Mouse (Mus musculus): ENCODE results near the gene Gars. TPM values are rescaled to one million over a fixed set of nuclear protein-coding genes. Genes with fewer than 3 reads are reported as not detected.

Gene Gars
- polyA plus RNA-seq (2016; fragmentation: Nextera tagmentation; extraction: Ambion mirVana): 203 and 207 TPM in 2 replicates

DNA sequence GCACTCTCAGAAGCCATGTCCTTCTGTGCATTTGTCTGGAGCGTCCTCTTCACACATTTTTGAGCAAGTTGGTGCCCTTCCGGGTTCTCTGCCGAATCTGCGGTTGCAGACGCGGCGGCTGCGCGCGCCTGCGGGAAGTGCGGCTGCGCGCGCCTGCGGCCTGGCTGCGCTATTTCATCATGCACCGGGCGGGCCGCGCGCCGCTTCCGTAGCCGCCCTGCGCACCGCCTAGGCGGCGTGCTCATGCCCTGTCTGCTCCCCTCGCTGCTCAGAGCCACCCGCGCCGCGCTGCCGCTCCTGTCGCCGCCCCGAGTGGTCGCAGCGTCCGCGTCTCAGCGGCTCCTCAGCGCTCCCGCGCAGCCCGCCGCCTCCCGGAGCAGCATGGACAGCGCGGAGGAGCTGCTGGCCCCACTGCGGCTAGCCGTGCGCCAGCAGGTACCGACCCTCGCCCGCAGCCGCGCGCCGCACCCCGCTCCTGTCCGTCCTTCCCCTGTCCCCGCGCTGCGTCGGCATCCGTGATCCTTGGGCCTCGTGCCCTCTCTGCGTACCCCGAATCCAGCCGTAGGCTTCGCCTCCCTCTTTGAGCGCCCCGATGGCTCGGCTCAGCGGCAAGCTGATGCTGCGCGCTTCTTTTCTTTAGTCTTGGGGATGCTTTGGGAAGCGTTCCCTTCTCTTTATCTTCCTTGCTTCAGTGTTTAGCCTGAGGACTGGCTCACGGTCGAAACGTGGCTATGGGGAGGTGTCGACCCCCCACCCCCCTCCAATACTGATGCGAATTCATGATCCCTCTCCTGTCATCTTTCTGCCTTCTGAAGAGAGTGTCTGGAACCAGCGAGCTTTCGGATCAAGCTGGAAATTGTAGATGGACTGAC lies at the start of gene Gars:
Gars (plus strand) TSS at position 209 of the 872 bp plus-strand sequence.
- peaks cover 22% of the 10 kb centered on the region for H3K4me1 ChIP-seq
- H3K4me3 ChIP-seq (replicated peaks): peak within 1 kb of the TSS; percentile 93
- H3K27ac ChIP-seq: peak within 1 kb of the TSS; percentile 95
- no peaks in the 10 kb centered on the region for H3K9me3 ChIP-seq
- H3K9ac ChIP-seq: peak within 1 kb of the TSS; percentile 88
- no peaks in the 10 kb centered on the region for H3K27me3 ChIP-seq
- no peaks in the 10 kb centered on the region for H3K36me3 ChIP-seq (replicated peaks)
- ATAC-seq (ENCODE audit: low FRiP score): peak; percentile 95
- H3K4me2 ChIP-seq: peak within 1 kb of the TSS; percentile 68
- WGBS: under 1% methylated on average over 87 of the region's 87 CpGs

DNA sequence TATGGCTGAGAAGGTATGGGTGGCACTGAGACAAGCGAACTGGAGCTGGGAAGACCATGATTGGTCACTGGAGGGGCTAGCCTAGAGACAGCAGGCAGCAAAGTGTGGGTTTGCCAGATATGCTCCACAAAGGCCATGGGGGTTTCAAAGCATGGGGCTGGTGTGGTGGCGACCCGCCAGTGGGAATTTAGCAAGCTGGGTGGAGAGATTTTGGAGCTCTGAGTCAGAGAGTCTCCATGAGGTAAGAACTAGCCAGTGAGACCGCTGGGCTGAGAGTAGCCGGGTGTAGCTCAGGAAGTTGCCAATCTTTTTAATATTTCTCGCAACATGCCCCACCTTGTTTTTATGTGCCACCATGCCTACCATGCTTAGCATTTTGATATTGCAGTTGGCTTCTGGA lies 49.7 kb upstream of the Gars start:
- Histone ChIP-seq H3K9me3 (no peaks in the 10 kb centered on the region), H3K27ac (no peak overlapping the region), H3K4me3 (replicated peaks) (no peak overlapping the region), H3K9ac (no peak overlapping the region), H3K36me3 (replicated peaks) (no peaks in the 10 kb centered on the region), H3K4me2 (no peak overlapping the region), H3K4me1 (peaks cover 6% of the 10 kb centered on the region; the same call in 1 of the 2 replicates), H3K27me3 (peaks cover 15% of the 10 kb centered on the region; the same call in 1 of the 2 replicates)
- no peak for ATAC-seq (ENCODE audit: low FRiP score)
- WGBS: 88% methylated on average over 6 of the region's 6 CpGs

DNA sequence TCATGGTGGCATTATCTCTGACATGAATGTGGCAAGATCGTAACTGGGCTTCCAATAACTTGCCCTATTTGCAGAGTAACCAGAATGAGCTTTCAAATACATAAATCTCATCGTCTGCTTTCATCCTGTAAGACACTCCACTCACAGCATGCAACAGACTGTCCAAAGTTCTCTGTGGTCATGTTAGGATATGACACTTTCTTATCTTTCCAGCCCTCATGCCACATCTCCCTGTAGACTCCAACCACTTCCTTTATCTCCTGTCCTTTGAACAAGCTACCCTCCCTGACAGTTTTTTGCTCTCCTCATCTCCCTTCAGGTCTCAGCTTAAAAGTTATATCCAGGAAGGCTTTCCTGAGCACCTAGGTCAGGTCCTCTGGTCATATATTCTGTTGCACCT lies 46.6 kb upstream of the Gars start:
- Histone ChIP-seq H3K4me1 (peaks cover 9% of the 10 kb centered on the region; the same call in 1 of the 2 replicates), H3K36me3 (replicated peaks) (no peaks in the 10 kb centered on the region), H3K27me3 (peaks cover 15% of the 10 kb centered on the region; the same call in 1 of the 2 replicates), H3K4me3 (replicated peaks) (no peak overlapping the region), H3K4me2 (no peak overlapping the region), H3K9ac (no peak overlapping the region), H3K9me3 (no peaks in the 10 kb centered on the region), H3K27ac (no peak overlapping the region)
- ATAC-seq (ENCODE audit: low FRiP score): no peak
- 89% methylated on average over 2 of the region's 2 CpGs for WGBS

DNA sequence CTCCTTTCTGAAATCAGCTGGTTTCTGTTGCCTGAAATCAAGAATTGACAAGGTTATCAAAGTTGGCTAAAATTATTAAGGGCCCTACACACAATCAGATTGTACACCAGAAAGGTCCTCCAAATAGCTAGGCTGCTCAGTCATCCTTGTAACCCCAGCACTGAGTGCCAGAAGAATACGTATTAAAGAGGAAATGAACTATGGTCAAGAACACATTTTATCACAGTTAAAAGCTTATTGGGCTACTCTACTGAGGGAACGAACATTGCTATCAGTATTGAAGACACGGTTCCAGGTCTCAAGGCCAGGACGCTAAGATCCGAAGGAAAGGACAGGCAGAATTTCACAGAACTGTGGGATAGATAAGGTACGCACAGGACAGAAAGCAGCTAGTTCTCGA lies 45.7 kb upstream of the Gars start:
- Histone ChIP-seq H3K9ac (peak overlapping the region; percentile 65), H3K27me3 (peaks cover 15% of the 10 kb centered on the region; the same call in 1 of the 2 replicates), H3K4me3 (replicated peaks) (peak overlapping the region; percentile 55), H3K4me1 (peaks cover 9% of the 10 kb centered on the region; the same call in 1 of the 2 replicates), H3K9me3 (no peaks in the 10 kb centered on the region), H3K4me2 (peak overlapping the region; percentile 88), H3K36me3 (replicated peaks) (no peaks in the 10 kb centered on the region), H3K27ac (no peak overlapping the region)
- ATAC-seq (ENCODE audit: low FRiP score): no peak
- WGBS: 7% methylated on average over 7 of the region's 7 CpGs

DNA sequence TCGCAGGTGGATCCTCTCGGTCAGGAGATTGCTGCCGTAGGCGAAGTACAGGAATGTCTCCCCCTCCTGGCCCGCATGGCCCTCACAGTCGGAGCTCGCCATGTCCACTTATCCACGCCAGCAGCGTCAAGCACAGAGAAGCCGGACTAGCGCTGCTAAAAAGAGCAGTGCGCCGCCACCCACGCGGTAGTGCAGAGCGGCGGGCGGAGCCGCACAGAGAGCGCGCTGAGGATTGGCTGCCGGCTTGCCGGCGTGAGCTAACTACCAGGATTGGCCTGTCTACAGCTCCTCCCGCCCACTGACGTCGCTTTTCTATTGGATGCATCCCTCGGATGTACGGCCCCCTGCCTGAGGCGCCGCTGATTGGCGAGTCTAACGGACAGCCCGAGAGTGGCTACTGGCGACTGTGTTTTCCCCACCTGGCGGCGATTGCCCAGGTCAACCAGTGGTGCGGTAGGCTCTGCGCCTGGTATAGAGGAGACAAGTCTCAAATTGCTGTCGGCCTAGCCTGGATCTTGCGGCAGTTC lies 45.0 kb upstream of the Gars start, which contains the start of gene Ggct:
Ggct (minus strand) TSS at position 217 of the 527 bp plus-strand sequence.
- under 1% methylated on average over 41 of the region's 41 CpGs for WGBS
- Histone ChIP-seq H3K9me3 (no peaks in the 10 kb centered on the region), H3K4me3 (replicated peaks) (peak within 1 kb of the TSS; percentile 55), H3K36me3 (replicated peaks) (no peaks in the 10 kb centered on the region), H3K9ac (peak within 1 kb of the TSS; percentile 65), H3K4me1 (peaks cover 9% of the 10 kb centered on the region; the same call in 1 of the 2 replicates), H3K27ac (0 out of 2 replicates have a peak within 1 kb of the TSS, but pooled peaks have one; percentile 5), H3K27me3 (peaks cover 15% of the 10 kb centered on the region; the same call in 1 of the 2 replicates), H3K4me2 (peak within 1 kb of the TSS; percentile 88)
- ATAC-seq (ENCODE audit: low FRiP score): peak; percentile 100

DNA sequence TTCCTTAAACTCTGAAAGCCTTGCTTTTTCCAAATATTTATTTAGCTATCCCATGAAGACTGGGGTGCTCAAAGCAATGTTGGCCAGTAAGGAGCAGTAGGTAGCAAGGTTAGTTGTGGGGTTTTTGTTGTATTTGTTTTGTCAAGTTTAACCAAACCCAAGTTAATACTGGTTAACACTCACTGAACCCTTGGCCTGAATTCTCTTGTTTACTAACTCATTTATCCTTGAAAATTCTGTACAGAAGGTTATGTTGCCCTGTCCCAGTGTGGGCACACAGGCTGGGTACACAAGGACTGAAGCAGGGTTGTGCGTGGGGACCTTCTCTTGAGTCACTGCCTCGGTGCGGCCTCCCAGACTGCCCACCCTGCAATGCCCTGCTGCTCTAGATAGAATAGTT lies 41.4 kb upstream of the Gars start:
- Histone ChIP-seq H3K36me3 (replicated peaks) (no peaks in the 10 kb centered on the region), H3K27ac (no peak overlapping the region), H3K9me3 (no peaks in the 10 kb centered on the region), H3K4me2 (no peak overlapping the region), H3K4me3 (replicated peaks) (no peak overlapping the region), H3K27me3 (peaks cover 30% of the 10 kb centered on the region), H3K4me1 (peaks cover 9% of the 10 kb centered on the region; the same call in 1 of the 2 replicates), H3K9ac (no peak overlapping the region)
- 96% methylated on average over 3 of the region's 3 CpGs for WGBS
- ATAC-seq (ENCODE audit: low FRiP score): no peak

DNA sequence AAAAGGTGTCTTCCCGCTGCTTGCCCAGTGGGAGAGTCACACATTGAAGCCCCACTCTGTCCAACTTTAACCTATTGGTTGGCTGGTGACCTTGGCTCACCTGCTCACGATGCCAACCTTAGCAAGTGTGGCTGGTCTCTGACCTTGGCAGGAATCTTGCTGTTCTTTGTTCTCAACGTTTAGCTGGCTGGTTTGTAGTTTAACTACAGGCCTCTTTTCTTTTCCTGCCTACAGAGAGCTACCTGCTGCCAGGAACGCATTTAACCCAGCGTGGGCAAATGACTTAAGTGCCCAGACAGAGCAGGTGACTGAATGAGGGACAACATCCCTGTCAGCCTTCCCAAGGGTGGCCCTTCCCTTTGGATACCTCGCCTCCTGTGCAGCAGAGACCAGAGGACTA lies 40.1 kb upstream of the Gars start:
- H3K4me2 ChIP-seq: no peak overlapping the region
- no peaks in the 10 kb centered on the region for H3K36me3 ChIP-seq (replicated peaks)
- H3K27ac ChIP-seq: no peak overlapping the region
- 84% methylated on average over 6 of the region's 6 CpGs for WGBS
- no peak overlapping the region for H3K9ac ChIP-seq
- H3K27me3 ChIP-seq: peaks cover 26% of the 10 kb centered on the region
- H3K4me1 ChIP-seq: peaks cover 3% of the 10 kb centered on the region; the same call in 1 of the 2 replicates
- H3K4me3 ChIP-seq (replicated peaks): no peak overlapping the region
- H3K9me3 ChIP-seq: no peaks in the 10 kb centered on the region
- ATAC-seq (ENCODE audit: low FRiP score): no peak

DNA sequence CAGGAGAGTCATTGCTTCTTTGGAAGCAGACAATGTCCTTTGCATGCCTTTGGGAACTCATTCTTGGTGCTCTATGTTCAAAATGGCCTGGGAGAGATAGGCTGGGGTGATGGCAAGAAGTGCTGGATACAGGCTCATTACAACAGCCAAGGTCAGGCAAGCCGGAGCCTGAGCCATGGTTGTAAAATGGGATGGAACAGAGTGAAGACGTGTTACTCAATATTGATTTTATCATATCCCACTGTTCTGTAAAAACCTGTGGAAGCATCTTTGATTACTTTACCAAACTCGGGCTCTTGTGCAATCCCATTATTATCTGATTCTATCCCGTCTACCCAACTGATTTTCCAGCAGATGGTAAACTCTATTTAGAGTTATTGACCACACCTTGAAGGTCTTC lies 36.5 kb upstream of the Gars start:
- 82% methylated on average over 4 of the region's 4 CpGs for WGBS
- no peak overlapping the region for H3K4me2 ChIP-seq
- no peaks in the 10 kb centered on the region for H3K4me1 ChIP-seq
- H3K4me3 ChIP-seq (replicated peaks): no peak overlapping the region
- no peak overlapping the region for H3K27ac ChIP-seq
- no peak for ATAC-seq (ENCODE audit: low FRiP score)
- H3K36me3 ChIP-seq (replicated peaks): no peaks in the 10 kb centered on the region
- peaks cover 42% of the 10 kb centered on the region for H3K27me3 ChIP-seq
- no peaks in the 10 kb centered on the region for H3K9me3 ChIP-seq
- no peak overlapping the region for H3K9ac ChIP-seq

DNA sequence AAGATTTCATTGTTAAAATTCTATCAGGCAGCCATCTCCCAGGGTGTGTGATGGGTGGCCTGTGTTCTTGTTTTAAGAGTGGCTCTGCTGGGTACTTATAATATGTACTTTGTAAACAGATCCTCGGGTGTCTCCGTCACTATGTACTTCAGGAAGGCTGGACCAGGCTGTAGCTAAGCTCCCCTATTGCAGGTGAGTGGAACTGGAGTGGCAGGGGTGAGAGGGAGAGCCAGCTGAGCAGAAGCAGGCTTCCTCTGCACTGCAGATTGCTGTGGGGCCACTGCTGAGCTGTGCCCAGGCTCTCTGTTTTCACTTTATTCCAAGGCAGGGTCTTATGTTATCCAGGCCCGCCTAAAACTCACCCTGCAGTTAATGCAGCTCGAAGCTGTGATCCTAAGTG lies 35.4 kb upstream of the Gars start:
- no peak overlapping the region for H3K4me3 ChIP-seq (replicated peaks)

DNA sequence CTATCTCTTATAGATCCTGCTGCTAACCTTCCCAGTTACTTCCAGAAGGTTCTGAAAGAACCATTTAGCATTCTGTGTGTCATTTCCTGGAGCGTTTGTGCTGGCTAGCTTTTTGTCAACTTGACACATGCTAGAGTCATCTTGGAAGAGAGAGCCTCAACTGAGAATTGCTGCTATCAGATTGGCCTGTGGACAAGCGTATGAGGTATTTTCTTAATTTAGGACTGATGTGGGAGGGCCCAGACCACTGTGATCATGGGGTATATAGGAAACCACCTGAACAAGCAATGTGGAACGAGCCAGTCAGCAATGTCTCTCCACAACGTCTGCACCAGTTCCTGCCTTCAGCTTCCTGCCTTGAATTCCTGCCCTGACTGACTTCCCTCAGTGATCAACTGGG lies 34.2 kb upstream of the Gars start:
- Histone ChIP-seq H3K27me3 (peaks cover 64% of the 10 kb centered on the region), H3K36me3 (replicated peaks) (no peaks in the 10 kb centered on the region), H3K27ac (no peak overlapping the region), H3K4me3 (replicated peaks) (no peak overlapping the region), H3K9ac (no peak overlapping the region), H3K4me1 (no peaks in the 10 kb centered on the region), H3K9me3 (no peaks in the 10 kb centered on the region), H3K4me2 (no peak overlapping the region)
- ATAC-seq (ENCODE audit: low FRiP score): no peak
- WGBS: 79% methylated on average over 4 of the region's 4 CpGs

More for the DNA sequence above, 35.4 kb upstream of the Gars start:
- H3K9me3 ChIP-seq: no peaks in the 10 kb centered on the region
- ATAC-seq (ENCODE audit: low FRiP score): no peak
- 72% methylated on average over 4 of the region's 4 CpGs for WGBS
- H3K27ac ChIP-seq: no peak overlapping the region
- H3K9ac ChIP-seq: no peak overlapping the region
- no peak overlapping the region for H3K4me2 ChIP-seq
- H3K36me3 ChIP-seq (replicated peaks): no peaks in the 10 kb centered on the region
- no peaks in the 10 kb centered on the region for H3K4me1 ChIP-seq
- peaks cover 53% of the 10 kb centered on the region for H3K27me3 ChIP-seq

DNA sequence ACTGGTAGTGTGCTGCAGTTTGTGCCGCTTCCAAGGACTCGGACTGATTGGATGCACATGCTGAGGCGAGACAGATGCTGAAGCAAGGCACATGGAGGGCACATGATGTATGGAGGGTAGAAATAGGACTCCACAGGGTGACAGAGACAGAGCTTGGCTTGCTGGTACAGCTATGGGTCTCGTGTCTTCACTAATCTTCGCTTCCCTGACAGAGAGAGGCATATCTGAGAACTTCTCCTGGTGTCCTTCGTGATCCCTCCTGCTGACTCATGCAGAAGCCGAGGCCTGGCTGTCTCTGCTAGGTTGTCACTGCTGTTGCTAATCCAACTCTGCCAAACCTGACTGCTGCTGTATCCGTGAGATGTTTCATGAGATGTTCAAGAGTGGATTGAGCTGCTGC lies 29.4 kb upstream of the Gars start:
- Histone ChIP-seq H3K9me3 (no peaks in the 10 kb centered on the region), H3K4me1 (peaks cover 14% of the 10 kb centered on the region), H3K4me2 (no peak overlapping the region), H3K9ac (no peak overlapping the region), H3K27ac (no peak overlapping the region), H3K4me3 (replicated peaks) (no peak overlapping the region), H3K27me3 (peaks cover 73% of the 10 kb centered on the region), H3K36me3 (replicated peaks) (no peaks in the 10 kb centered on the region)
- 87% methylated on average over 8 of the region's 8 CpGs for WGBS
- ATAC-seq (ENCODE audit: low FRiP score): no peak

DNA sequence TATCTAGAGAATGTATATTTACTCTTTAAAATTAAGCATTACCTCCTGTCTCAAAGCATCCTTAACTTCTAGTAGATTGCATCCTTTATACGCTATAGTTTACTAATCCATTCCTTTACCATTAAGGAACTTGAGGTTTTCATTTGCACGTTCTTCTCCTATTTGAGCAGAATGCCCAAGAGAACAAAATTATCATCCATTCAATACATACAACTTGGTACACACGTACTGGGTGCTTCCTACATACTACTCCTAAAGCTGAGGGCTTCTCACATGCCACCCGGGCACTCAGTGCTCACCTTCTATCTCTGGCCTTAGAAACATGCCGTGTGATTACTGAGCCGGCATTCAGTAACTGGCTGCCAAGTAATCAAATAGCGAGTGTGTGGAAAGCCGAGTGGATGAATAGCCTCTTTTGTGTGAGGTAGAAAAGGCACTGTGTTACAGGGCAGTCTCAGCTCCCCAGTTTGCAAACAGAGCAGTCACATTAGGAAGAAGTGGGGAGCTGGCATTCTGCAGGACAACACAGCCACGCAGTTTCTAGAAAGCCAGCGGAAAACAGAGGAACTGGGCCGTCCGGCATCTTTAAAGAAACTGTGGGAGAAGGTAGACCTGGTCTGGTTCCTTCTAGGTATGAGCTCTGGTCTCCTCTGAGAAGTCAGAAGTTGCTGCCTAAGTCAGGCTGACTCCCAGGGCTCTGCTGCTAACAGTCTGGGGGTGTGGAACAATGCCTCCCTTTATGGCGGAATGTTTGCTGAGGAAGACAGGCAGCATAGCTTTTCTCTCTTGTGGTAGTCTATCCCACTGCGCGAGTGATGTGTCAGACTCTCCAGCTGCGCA lies 28.2 kb upstream of the Gars start:
- H3K9me3 ChIP-seq: 0 out of 2 replicates have a peak, but pooled peaks cover 4% of the 10 kb centered on the region
- peak overlapping the region; percentile 63; the same call in 1 of the 2 replicates for H3K27ac ChIP-seq
- peaks cover 79% of the 10 kb centered on the region for H3K27me3 ChIP-seq
- H3K9ac ChIP-seq: no peak overlapping the region
- peak overlapping the region; percentile 43 for H3K4me2 ChIP-seq
- peak overlapping the region; percentile 19 for H3K4me3 ChIP-seq (replicated peaks)
- ATAC-seq (ENCODE audit: low FRiP score): peak; percentile 64
- no peaks in the 10 kb centered on the region for H3K36me3 ChIP-seq (replicated peaks)
- H3K4me1 ChIP-seq: peaks cover 14% of the 10 kb centered on the region
- WGBS: 11% methylated on average over 16 of the region's 16 CpGs
